Mouse (Mus musculus): ENCODE measurements around the gene Efcc1. TPM values are rescaled to one million over a fixed set of nuclear protein-coding genes. Genes with fewer than 3 reads are reported as not detected.

The Efcc1 gene
- total RNA-seq (2014; rRNA removed) = 0.65 and 1.2 TPM in 2 replicates
- 0.41 and 0.86 TPM in 2 replicates for polyA plus RNA-seq (2012; rRNA removed)

- Histone ChIP-seq H3K9ac (ENCODE audit: low read depth, low read length) (peak within 1 kb of the TSS; percentile 66), H3K27ac (replicated peaks; ENCODE audit: insufficient read depth, low read depth, low read length) (peak within 1 kb of the TSS; percentile 32; the same call in 1 of the 2 replicates), H3K36me3 (ENCODE audit: control insufficient read depth, insufficient read depth, low read length) (no peaks in the 10 kb centered on the region), H3K79me2 (ENCODE audit: control insufficient read depth, insufficient read depth, low read length) (no peaks in the 10 kb centered on the region), H3K4me3 (ENCODE audit: insufficient read depth, low read depth, low read length) (peak within 1 kb of the TSS; percentile 69), H3K4me1 (ENCODE audit: control insufficient read depth, insufficient read depth, low read length) (no peaks in the 10 kb centered on the region), H3K27me3 (ENCODE audit: control insufficient read depth, insufficient read depth, low read length) (peaks cover 12% of the 10 kb centered on the region)
- 1% methylated on average over 90 of the region's 90 CpGs for WGBS
- TF ChIP-seq POLR2A (IDR thresholded peaks at IDR 0.05; ENCODE audit: extremely low read depth, insufficient read depth, low read length) = no peak
- TF ChIP-seq CTCF (IDR thresholded peaks at IDR 0.05; ENCODE audit: low read depth, low read length) = 0 out of 2 replicates have a peak, but pooled peaks have one; percentile 34
- no peak for DNase-seq (ENCODE audit: extremely low read depth, low read depth, low spot score)
These were observed at the start of gene Efcc1 for GRCm38 (mm10) chr6:87730591-87731462. Gene Efcc1, plus strand, starts transcription at chr6:87730869.

GRCm38 (mm10) chr6:87695947-87696346, 34.7 kb upstream of the Efcc1 start:
- Histone ChIP-seq H3K9ac (ENCODE audit: low read depth, low read length) (no peak overlapping the region), H3K27me3 (ENCODE audit: control insufficient read depth, insufficient read depth, low read length) (peaks cover 2% of the 10 kb centered on the region; the same call in 1 of the 2 replicates), H3K27ac (replicated peaks; ENCODE audit: insufficient read depth, low read depth, low read length) (no peak overlapping the region), H3K36me3 (ENCODE audit: control insufficient read depth, insufficient read depth, low read length) (no peaks in the 10 kb centered on the region), H3K4me1 (ENCODE audit: control insufficient read depth, insufficient read depth, low read length) (no peaks in the 10 kb centered on the region), H3K4me3 (ENCODE audit: insufficient read depth, low read depth, low read length) (no peak overlapping the region), H3K79me2 (ENCODE audit: control insufficient read depth, insufficient read depth, low read length) (no peaks in the 10 kb centered on the region)
- TF ChIP-seq POLR2A (IDR thresholded peaks at IDR 0.05; ENCODE audit: extremely low read depth, insufficient read depth, low read length) (no peak), CTCF (IDR thresholded peaks at IDR 0.05; ENCODE audit: low read depth, low read length) (no peak)
- WGBS = 83% methylated on average over 3 of the region's 3 CpGs
- DNase-seq (ENCODE audit: extremely low read depth, low read depth, low spot score) = no peak

- no peak for TF ChIP-seq POLR2A (IDR thresholded peaks at IDR 0.05; ENCODE audit: extremely low read depth, insufficient read depth, low read length)
- no peak for TF ChIP-seq CTCF (IDR thresholded peaks at IDR 0.05; ENCODE audit: low read depth, low read length)
- no peak overlapping the region for H3K9ac ChIP-seq (ENCODE audit: low read depth, low read length)
- no peak overlapping the region for H3K27ac ChIP-seq (replicated peaks; ENCODE audit: insufficient read depth, low read depth, low read length)
- WGBS = 96% methylated on average over 4 of the region's 4 CpGs
- H3K4me3 ChIP-seq (ENCODE audit: insufficient read depth, low read depth, low read length) = no peak overlapping the region
- no peaks in the 10 kb centered on the region for H3K4me1 ChIP-seq (ENCODE audit: control insufficient read depth, insufficient read depth, low read length)
- DNase-seq (ENCODE audit: extremely low read depth, low read depth, low spot score) = no peak
- no peaks in the 10 kb centered on the region for H3K79me2 ChIP-seq (ENCODE audit: control insufficient read depth, insufficient read depth, low read length)
- no peaks in the 10 kb centered on the region for H3K27me3 ChIP-seq (ENCODE audit: control insufficient read depth, insufficient read depth, low read length)
- H3K36me3 ChIP-seq (ENCODE audit: control insufficient read depth, insufficient read depth, low read length) = no peaks in the 10 kb centered on the region
These were observed 34.1 kb upstream of the Efcc1 start for GRCm38 (mm10) chr6:87696544-87696943.

- H3K4me1 ChIP-seq (ENCODE audit: control insufficient read depth, insufficient read depth, low read length) = no peaks in the 10 kb centered on the region
- 37% methylated on average over 3 of the region's 3 CpGs for WGBS
- H3K36me3 ChIP-seq (ENCODE audit: control insufficient read depth, insufficient read depth, low read length) = no peaks in the 10 kb centered on the region
- no peaks in the 10 kb centered on the region for H3K79me2 ChIP-seq (ENCODE audit: control insufficient read depth, insufficient read depth, low read length)
- no peak overlapping the region for H3K27ac ChIP-seq (replicated peaks; ENCODE audit: insufficient read depth, low read depth, low read length)
- H3K27me3 ChIP-seq (ENCODE audit: control insufficient read depth, insufficient read depth, low read length) = no peaks in the 10 kb centered on the region
- TF ChIP-seq CTCF (IDR thresholded peaks at IDR 0.05; ENCODE audit: low read depth, low read length) (no peak), POLR2A (IDR thresholded peaks at IDR 0.05; ENCODE audit: extremely low read depth, insufficient read depth, low read length) (no peak)
- no peak overlapping the region for H3K9ac ChIP-seq (ENCODE audit: low read depth, low read length)
- DNase-seq (ENCODE audit: extremely low read depth, low read depth, low spot score) = peak; percentile 20
- no peak overlapping the region for H3K4me3 ChIP-seq (ENCODE audit: insufficient read depth, low read depth, low read length)
These were observed 24.4 kb upstream of the Efcc1 start for GRCm38 (mm10) chr6:87706246-87706645.

- no peaks in the 10 kb centered on the region for H3K4me1 ChIP-seq (ENCODE audit: control insufficient read depth, insufficient read depth, low read length)
- H3K79me2 ChIP-seq (ENCODE audit: control insufficient read depth, insufficient read depth, low read length) = no peaks in the 10 kb centered on the region
- H3K27me3 ChIP-seq (ENCODE audit: control insufficient read depth, insufficient read depth, low read length) = no peaks in the 10 kb centered on the region
- no peaks in the 10 kb centered on the region for H3K36me3 ChIP-seq (ENCODE audit: control insufficient read depth, insufficient read depth, low read length)
- DNase-seq (ENCODE audit: extremely low read depth, low read depth, low spot score) = no peak
- WGBS = 92% methylated on average over 4 of the region's 4 CpGs
- no peak overlapping the region for H3K27ac ChIP-seq (replicated peaks; ENCODE audit: insufficient read depth, low read depth, low read length)
- H3K4me3 ChIP-seq (ENCODE audit: insufficient read depth, low read depth, low read length) = no peak overlapping the region
- no peak overlapping the region for H3K9ac ChIP-seq (ENCODE audit: low read depth, low read length)
- TF ChIP-seq POLR2A (IDR thresholded peaks at IDR 0.05; ENCODE audit: extremely low read depth, insufficient read depth, low read length) = no peak
- TF ChIP-seq CTCF (IDR thresholded peaks at IDR 0.05; ENCODE audit: low read depth, low read length) = no peak
These were observed 18.4 kb upstream of the Efcc1 start for GRCm38 (mm10) chr6:87712311-87712710.

GRCm38 (mm10) chr6:87714091-87714490, 16.6 kb upstream of the Efcc1 start:
- Histone ChIP-seq H3K27me3 (ENCODE audit: control insufficient read depth, insufficient read depth, low read length) (no peaks in the 10 kb centered on the region), H3K4me1 (ENCODE audit: control insufficient read depth, insufficient read depth, low read length) (no peaks in the 10 kb centered on the region), H3K4me3 (ENCODE audit: insufficient read depth, low read depth, low read length) (no peak overlapping the region), H3K36me3 (ENCODE audit: control insufficient read depth, insufficient read depth, low read length) (no peaks in the 10 kb centered on the region), H3K9ac (ENCODE audit: low read depth, low read length) (no peak overlapping the region), H3K27ac (replicated peaks; ENCODE audit: insufficient read depth, low read depth, low read length) (no peak overlapping the region), H3K79me2 (ENCODE audit: control insufficient read depth, insufficient read depth, low read length) (no peaks in the 10 kb centered on the region)
- WGBS = 88% methylated on average over 4 of the region's 4 CpGs
- no peak for DNase-seq (ENCODE audit: extremely low read depth, low read depth, low spot score)
- TF ChIP-seq CTCF (IDR thresholded peaks at IDR 0.05; ENCODE audit: low read depth, low read length) (no peak), POLR2A (IDR thresholded peaks at IDR 0.05; ENCODE audit: extremely low read depth, insufficient read depth, low read length) (no peak)

Data from liver, adult 2 months (tissue).